Mouse (Mus musculus) testis, adult 2 months (tissue): ENCODE measurements at regions not wholly inside any gene's neighbourhood (a gene's known extent, or its start where the extent isn't known, plus 50 kb on each side); places are given as distances from the start of the nearest gene placed in this dataset.

Experiments
- H3K27ac ChIP-seq: fragments of 200-500 bp; 2 replicates; pipeline ENCODE4 v1.5.1; 2012; ENCODE audit warnings: low read depth, low read length; ENCODE audit not compliant: control insufficient read depth, insufficient read depth
- H3K27me3 ChIP-seq: fragments of 200-500 bp; 2 replicates; pipeline ENCODE4 v1.6.1; 2012; ENCODE audit warnings: mild to moderate bottlenecking, low read length, moderate library complexity; ENCODE audit not compliant: control insufficient read depth, insufficient read depth
- H3K36me3 ChIP-seq: fragments of 200-500 bp; 2 replicates; pipeline ENCODE4 v1.6.1; 2012; ENCODE audit warnings: mild to moderate bottlenecking, low read length; ENCODE audit not compliant: control insufficient read depth, insufficient read depth
- H3K4me1 ChIP-seq: fragments of 200-500 bp; 2 replicates; pipeline ENCODE4 v1.6.1; 2012; ENCODE audit warnings: low read length; ENCODE audit not compliant: control insufficient read depth, insufficient read depth
- H3K4me3 ChIP-seq: fragments of 200-500 bp; 2 replicates; pipeline ENCODE4 v1.5.1; 2012; ENCODE audit warnings: low read depth, mild to moderate bottlenecking, low read length, moderate library complexity, mixed read lengths; ENCODE audit not compliant: control insufficient read depth
- CTCF ChIP-seq: fragments of 200-500 bp; IDR thresholded peaks from 2 replicates; pipeline ENCODE4 v1.5.1; 2012; ENCODE audit warnings: low read depth, mild to moderate bottlenecking, inconsistent platforms, low read length, moderate library complexity; ENCODE audit not compliant: control insufficient read depth, insufficient read depth, insufficient replicate concordance
- POLR2A ChIP-seq: fragments of 200-500 bp; IDR thresholded peaks from 2 replicates; pipeline ENCODE4 v1.6.1; 2012; ENCODE audit warnings: low read depth, mild to moderate bottlenecking, inconsistent platforms, low read length, moderate library complexity; ENCODE audit not compliant: control insufficient read depth

DNA sequence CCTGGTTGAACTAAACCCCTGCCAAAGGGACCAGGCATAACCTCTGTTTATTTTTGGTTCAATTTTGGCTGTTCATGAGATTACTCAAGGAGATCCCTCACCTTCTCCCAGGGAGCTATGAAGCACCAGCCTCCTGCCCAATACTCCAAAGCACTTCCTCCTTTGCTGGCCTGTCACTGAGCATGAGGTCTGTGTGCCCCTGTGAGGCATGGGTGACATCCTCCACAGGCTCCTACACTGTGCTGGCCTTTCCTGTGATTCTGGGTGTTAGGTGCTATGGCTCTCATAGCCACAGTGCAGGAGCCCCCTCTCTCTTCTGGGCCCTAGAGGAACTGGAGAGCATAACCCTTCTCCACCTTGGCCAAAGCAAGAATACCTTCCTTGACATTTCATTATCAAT is 53.1 kb upstream of the Ankrd50 start:
- no peaks in the 10 kb centered on the region for H3K4me1 ChIP-seq
- no peaks in the 10 kb centered on the region for H3K36me3 ChIP-seq
- no peak for TF ChIP-seq CTCF
- TF ChIP-seq POLR2A = no peak
- no peak overlapping the region for H3K4me3 ChIP-seq
- no peak overlapping the region for H3K27ac ChIP-seq
- no peaks in the 10 kb centered on the region for H3K27me3 ChIP-seq
